Mouse (Mus musculus) midbrain, embryonic 16.5 days (tissue): ENCODE measurements around the gene H2al2a. TPM values are rescaled to one million over a fixed set of nuclear protein-coding genes. Genes with fewer than 3 reads are reported as not detected.
A peak's percentile ranks its signal among the peaks of the same experiment; 100 is the strongest.

Source experiments
- ATAC-seq: fragments of 200-750 bp; cut with Nextera tagmentation; 2 replicates; pipeline ENCODE4 v1.8.0; 2017; ENCODE audit warnings: moderate TSS enrichment
- H3K27ac ChIP-seq: fragments of 300-500 bp; sonication (generic); 2 replicates; pipeline ENCODE4 v1.5.1; 2014; ENCODE audit warnings: mild to moderate bottlenecking, low read length, mixed read lengths
- H3K27me3 ChIP-seq: fragments of 300-500 bp; sonication (generic); 2 replicates; pipeline ENCODE4 v1.6.1; 2014; ENCODE audit warnings: low read depth, low read length, mixed read lengths; ENCODE audit not compliant: control insufficient read depth, insufficient read depth
- H3K36me3 ChIP-seq: fragments of 300-500 bp; sonication (generic); 2 replicates; pipeline ENCODE4 v1.6.1; 2014; ENCODE audit warnings: mild to moderate bottlenecking, low read length, moderate library complexity, mixed read lengths; ENCODE audit not compliant: control insufficient read depth, insufficient read depth
- H3K4me1 ChIP-seq: fragments of 300-500 bp; sonication (generic); 2 replicates; pipeline ENCODE4 v1.6.1; 2014; ENCODE audit warnings: mild to moderate bottlenecking, low read length, mixed read lengths; ENCODE audit not compliant: control insufficient read depth, insufficient read depth
- H3K4me2 ChIP-seq: fragments of 300-500 bp; sonication (generic); 2 replicates; pipeline ENCODE4 v1.6.1; 2014; ENCODE audit warnings: mild to moderate bottlenecking, low read length, mixed read lengths
- H3K4me3 ChIP-seq: fragments of 300-500 bp; sonication (generic); 2 replicates; pipeline ENCODE4 v1.5.1; 2014; ENCODE audit warnings: low read depth, mild to moderate bottlenecking, low read length, moderate library complexity, mixed read lengths
- H3K9ac ChIP-seq: fragments of 300-500 bp; sonication (generic); 2 replicates; pipeline ENCODE4 v1.6.1; 2014; ENCODE audit warnings: low read depth, low read length, mixed read lengths
- H3K9me3 ChIP-seq: fragments of 300-500 bp; sonication (generic); replicated peaks from 2 replicates; pipeline ENCODE4 v1.6.1; 2014; ENCODE audit warnings: mild to moderate bottlenecking, low read length, mixed read lengths; ENCODE audit not compliant: control insufficient read depth, poor library complexity, severe bottlenecking
- WGBS: fragments of 180-500 bp; shearing (Covaris S2); extraction: QIAGEN DNeasy Blood & Tissue Kit; methylation state at CpG from one replicate; pipeline ENCODE4 v1.1.7; 2014; 5-methylcytosine and 5-hydroxymethylcytosine counted together
- polyA plus RNA-seq: library from polyadenylated mRNA; unstranded; fragments of >200 nt; fragmentation: Nextera tagmentation; extraction: Ambion mirVana; gene quantifications from 2 replicates; pipeline ENCODE4 v1.2.1, GENCODE M21; 2015

The H2al2a gene
- polyA plus RNA-seq, result not detected in 2 replicates

DNA sequence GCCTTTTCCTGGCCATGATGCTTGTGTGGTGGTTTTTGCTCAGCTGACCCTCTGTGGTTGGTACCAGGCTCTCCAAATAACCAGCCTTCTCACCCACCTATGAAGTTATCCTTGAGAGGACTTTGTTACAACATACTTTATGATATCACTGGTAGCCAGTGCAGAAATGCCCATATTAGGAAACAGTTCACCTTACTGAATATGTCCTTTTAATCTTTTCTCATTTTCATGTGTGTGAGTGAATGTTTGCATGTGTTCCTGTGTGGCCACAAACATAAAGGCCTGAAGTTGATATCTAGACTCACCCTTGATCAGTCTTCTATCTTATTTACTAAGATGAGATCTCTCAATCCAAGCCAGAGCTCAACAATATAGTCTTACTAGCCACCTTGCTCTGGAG, at the start of gene H2al2a:
Gene H2al2a (minus strand): TSS at position 101 of the 400 bp plus-strand sequence.
- no peaks in the 10 kb centered on the region for H3K27me3 ChIP-seq
- no peak within 1 kb of the TSS for H3K27ac ChIP-seq
- H3K4me2 ChIP-seq, result no peak within 1 kb of the TSS
- no peak within 1 kb of the TSS for H3K4me3 ChIP-seq
- no peaks in the 10 kb centered on the region for H3K9me3 ChIP-seq
- H3K36me3 ChIP-seq, result no peaks in the 10 kb centered on the region
- no peaks in the 10 kb centered on the region for H3K4me1 ChIP-seq
- no peak for ATAC-seq
- no peak within 1 kb of the TSS for H3K9ac ChIP-seq

DNA sequence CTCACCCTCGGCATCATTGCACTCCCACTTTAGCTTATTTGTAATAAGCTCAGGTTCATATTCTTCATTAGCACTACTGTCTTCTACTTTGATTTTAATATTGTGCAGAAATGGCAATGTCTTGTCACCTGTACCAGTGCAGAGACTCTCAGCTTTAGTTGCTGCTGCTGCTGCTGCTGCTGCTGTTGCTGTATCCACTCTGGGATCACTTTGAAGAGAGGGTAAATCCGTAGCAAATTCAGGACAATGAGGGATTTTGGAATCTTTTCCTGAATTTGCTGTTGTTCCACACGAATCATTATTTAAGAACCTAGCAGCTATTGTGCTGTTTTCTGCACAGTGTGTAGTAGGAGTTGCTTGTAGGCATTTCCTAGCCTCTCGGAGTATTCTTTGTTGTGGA, 49.4 kb upstream of the H2al2a start:
- Histone ChIP-seq H3K27ac (peak overlapping the region; percentile 100), H3K27me3 (no peaks in the 10 kb centered on the region), H3K4me1 (peaks cover 60% of the 10 kb centered on the region), H3K9ac (peak overlapping the region; percentile 100), H3K9me3 (no peaks in the 10 kb centered on the region), H3K4me3 (peak overlapping the region; percentile 94), H3K4me2 (peak overlapping the region; percentile 81), H3K36me3 (no peaks in the 10 kb centered on the region)
- WGBS, result 1% methylated on average over 4 of the region's 4 CpGs
- no peak for ATAC-seq

DNA sequence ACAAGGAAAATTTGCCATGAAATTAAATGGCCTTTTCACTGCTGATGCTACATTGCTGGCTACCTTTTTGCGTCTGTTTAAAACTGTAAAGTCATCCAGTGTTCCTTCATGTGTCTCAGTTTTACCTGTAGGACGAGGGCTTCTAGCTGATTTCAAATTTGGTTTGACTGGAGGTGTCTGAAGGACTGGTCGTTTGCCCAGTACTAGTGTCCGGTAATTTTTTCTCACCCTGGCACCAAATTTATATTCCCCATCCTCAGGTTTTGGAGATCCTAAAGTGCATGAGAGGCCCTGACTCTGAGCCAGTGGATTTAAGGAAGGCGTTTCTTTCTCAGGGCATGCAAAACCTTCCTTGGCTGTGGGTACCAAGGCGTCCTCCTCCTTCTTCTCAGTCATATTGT, 49.0 kb upstream of the H2al2a start:
- H3K27me3 ChIP-seq, result no peaks in the 10 kb centered on the region
- ATAC-seq, result no peak
- H3K27ac ChIP-seq, result peak overlapping the region; percentile 100
- H3K36me3 ChIP-seq, result no peaks in the 10 kb centered on the region
- H3K4me3 ChIP-seq, result peak overlapping the region; percentile 94
- peak overlapping the region; percentile 100 for H3K9ac ChIP-seq
- H3K9me3 ChIP-seq, result no peaks in the 10 kb centered on the region
- H3K4me2 ChIP-seq, result peak overlapping the region; percentile 81
- 2% methylated on average over 6 of the region's 6 CpGs for WGBS
- peaks cover 61% of the 10 kb centered on the region for H3K4me1 ChIP-seq

DNA sequence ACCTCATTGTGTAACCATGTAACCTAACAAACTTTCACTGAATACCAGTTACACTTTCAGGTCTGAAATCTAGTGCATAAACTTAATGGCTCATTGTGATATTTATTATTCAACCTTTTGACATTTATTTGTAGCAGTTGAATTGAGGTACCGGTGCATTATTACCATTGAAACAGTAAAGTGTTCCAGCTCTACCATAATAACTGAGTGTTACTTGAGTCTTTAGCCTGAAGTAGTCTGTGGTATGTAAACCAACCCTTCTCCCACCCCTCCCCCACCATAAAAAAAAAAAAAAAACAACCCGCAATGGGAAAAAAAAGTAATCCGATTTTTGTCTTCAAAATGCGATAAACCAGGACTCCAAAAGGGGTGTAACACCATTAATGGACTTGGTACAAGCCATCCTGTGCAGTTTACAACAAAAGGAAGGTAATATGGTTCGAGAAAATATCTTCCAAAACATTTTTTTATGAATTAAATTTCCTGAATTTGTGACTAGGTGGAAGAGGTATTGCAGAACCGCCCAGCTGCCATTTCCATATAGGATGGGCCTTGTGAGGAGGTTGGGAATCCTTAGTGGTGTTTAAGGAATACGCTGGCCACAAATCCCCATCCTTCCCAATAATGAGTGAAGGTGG, 48.5 kb upstream of the H2al2a start:
- Histone ChIP-seq H3K36me3 (no peaks in the 10 kb centered on the region), H3K4me2 (peak overlapping the region; percentile 81), H3K27ac (peak overlapping the region; percentile 100), H3K27me3 (no peaks in the 10 kb centered on the region), H3K9ac (peak overlapping the region; percentile 100), H3K9me3 (no peaks in the 10 kb centered on the region), H3K4me3 (peak overlapping the region; percentile 94), H3K4me1 (peaks cover 61% of the 10 kb centered on the region)
- WGBS, result 5% methylated on average over 7 of the region's 7 CpGs
- ATAC-seq, result no peak

DNA sequence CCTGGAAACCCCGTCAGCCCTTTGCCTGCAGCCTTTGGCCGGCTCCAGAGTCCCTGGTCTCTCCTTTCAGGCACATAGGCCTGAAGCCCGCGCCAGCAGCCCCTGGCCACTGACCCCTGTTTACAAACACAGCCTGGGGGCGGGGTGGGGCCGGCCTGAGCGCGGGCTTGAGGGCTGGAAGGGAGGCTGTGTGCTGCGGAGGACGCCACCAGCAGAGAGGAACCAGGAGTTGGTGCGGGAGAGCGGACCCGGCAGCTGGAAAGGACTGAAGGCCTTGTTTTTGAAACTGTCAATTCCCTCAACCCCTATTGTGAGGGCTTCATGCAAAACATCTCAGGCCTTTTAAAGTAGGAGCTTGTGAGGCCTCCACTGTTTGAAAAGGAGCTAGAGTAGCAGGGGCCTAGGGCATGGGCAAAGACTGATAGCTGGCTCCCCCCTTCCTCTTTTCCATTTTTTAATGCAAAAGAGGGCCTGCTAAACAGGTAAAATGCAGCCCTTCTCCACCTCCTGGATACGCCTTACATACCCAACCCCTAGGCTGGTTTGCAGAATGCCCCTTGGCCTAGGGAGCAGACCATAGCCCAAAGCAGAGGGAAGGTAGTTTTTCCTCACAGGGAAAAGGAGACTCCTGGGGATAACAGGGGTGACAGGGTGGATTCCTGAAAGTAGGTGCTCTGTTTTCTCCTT, 44.6 kb upstream of the H2al2a start:
- Histone ChIP-seq H3K9ac (peak overlapping the region; percentile 66), H3K4me1 (peaks cover 69% of the 10 kb centered on the region), H3K27ac (peak overlapping the region; percentile 73), H3K9me3 (no peaks in the 10 kb centered on the region), H3K27me3 (no peaks in the 10 kb centered on the region), H3K4me2 (peak overlapping the region; percentile 78), H3K4me3 (peak overlapping the region; percentile 14), H3K36me3 (no peaks in the 10 kb centered on the region)
- 6% methylated on average over 14 of the region's 14 CpGs for WGBS
- ATAC-seq, result peak; percentile 80

DNA sequence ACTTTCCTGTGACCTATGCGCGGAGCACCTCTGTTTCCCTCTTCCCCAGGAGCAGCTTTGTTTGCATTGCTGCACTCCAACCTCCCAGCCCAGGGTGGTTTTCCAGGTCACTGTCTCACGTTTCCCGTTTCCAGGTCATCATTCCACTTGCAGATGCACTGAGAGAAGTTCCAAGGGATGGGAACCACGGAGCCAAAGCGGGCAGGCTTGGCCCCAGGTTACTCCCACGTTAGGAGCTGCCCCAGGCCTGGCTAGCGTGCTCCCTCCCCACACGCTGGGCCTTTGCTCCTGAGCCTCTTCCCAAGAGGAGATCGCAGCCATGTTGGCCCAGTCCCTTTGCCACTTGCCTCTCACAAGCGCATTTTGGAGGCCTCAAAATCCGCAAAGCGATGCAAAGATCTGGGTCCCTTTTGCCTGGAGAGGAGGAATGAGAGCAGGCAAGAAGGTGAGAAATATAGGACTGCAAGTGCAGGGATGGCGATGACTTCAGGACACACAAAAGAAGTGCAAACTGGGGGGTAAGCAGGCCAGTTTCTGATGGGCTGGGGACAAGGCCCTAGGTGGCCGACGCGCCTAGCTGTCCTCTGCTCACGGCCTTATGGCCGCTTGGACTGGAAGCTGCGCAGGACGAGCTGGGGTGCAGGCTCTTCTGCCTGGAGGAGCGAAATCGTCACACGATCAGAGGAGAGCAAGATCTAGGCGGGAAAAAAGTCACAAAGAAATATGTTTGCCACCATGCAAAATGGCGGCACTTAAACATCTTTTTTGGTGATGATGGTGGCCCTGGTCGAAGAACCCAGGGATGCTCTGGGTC, 43.8 kb upstream of the H2al2a start:
- peaks cover 63% of the 10 kb centered on the region for H3K4me1 ChIP-seq
- H3K9me3 ChIP-seq, result no peaks in the 10 kb centered on the region
- no peaks in the 10 kb centered on the region for H3K27me3 ChIP-seq
- peak overlapping the region; percentile 14 for H3K4me3 ChIP-seq
- peak overlapping the region; percentile 73 for H3K27ac ChIP-seq
- no peaks in the 10 kb centered on the region for H3K36me3 ChIP-seq
- H3K4me2 ChIP-seq, result peak overlapping the region; percentile 78
- H3K9ac ChIP-seq, result peak overlapping the region; percentile 66
- ATAC-seq, result peak; percentile 59; the same call in 1 of the 2 replicates
- 9% methylated on average over 27 of the region's 27 CpGs for WGBS

DNA sequence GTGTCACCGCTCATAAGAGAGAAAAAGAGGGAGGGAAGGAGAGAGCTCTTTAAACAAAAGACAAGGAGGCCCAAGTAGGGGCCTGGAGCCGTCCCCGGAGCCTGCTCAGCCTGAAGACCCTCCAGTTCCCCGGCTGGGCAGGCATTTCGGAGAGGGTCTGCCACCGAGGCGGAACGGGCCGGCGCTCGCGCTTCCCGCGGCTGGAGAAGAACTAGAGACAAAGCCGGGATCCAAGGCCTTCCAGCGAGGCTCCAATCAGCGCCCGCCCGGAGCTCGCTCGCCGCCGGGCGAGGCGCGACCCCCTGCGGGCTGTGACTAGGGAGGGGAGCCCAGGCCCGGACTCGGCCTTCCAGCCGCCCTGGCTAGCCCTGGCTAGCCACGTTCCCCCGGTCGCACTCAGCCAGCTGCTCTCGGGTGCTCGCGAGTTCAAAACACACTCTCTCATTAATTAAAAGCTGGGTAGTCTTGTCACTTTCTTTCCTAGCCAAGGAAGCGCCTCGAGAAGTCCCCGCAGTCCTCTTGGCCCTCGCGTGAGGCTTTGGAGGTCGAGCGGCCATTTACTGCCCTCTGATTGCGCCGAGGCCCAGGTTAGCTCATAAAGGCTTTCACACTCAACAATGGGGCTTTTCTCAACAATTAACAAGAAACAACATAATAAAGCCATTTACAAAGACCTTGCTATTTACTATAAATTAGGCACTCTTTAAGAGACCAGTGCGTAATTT, 43.0 kb upstream of the H2al2a start:
- Histone ChIP-seq H3K4me2 (peak overlapping the region; percentile 78), H3K4me3 (peak overlapping the region; percentile 32), H3K27ac (peak overlapping the region; percentile 73), H3K27me3 (no peaks in the 10 kb centered on the region), H3K9me3 (no peaks in the 10 kb centered on the region), H3K36me3 (no peaks in the 10 kb centered on the region), H3K9ac (peak overlapping the region; percentile 66), H3K4me1 (peaks cover 56% of the 10 kb centered on the region)
- ATAC-seq, result peak; percentile 59
- WGBS, result 3% methylated on average over 46 of the region's 46 CpGs

DNA sequence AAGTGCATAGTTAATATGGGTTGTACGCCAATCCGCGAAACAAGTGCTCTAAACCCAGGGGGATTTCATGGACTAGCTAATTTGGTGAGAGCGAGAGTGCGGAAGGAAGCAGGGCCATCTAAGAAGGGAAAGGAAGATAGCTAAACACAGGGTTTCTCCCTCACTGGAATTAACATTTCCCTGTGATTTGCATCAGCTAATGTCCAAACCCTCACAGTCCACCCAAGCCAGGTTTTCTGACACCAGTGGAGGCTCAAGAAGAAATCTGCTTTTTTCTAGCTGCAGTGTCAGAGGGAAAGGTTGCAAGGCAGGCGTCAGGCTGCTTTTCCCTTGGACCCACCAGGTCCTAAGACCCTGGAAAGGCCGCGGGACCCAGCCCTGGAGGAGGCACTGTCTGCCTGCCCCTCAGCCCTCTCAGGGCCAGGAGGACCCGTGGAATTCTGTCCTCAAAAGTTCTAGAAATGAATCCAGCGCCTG, 42.2 kb upstream of the H2al2a start:
- peaks cover 50% of the 10 kb centered on the region for H3K4me1 ChIP-seq
- ATAC-seq, result no peak
- peak overlapping the region; percentile 78 for H3K4me2 ChIP-seq
- H3K36me3 ChIP-seq, result no peaks in the 10 kb centered on the region
- WGBS, result 30% methylated on average over 10 of the region's 10 CpGs
- H3K9ac ChIP-seq, result peak overlapping the region; percentile 54; the same call in 1 of the 2 replicates
- H3K27ac ChIP-seq, result peak overlapping the region; percentile 52
- no peaks in the 10 kb centered on the region for H3K9me3 ChIP-seq
- no peak overlapping the region; the same call in 1 of the 2 replicates for H3K4me3 ChIP-seq
- no peaks in the 10 kb centered on the region for H3K27me3 ChIP-seq
